Mouse (Mus musculus) CD4-positive naive resting alpha-beta T cell, adult 57 days (primary cell): Measurements from ENCODE around the gene Ireb2. TPM values are rescaled to one million over a fixed set of nuclear protein-coding genes. Genes with fewer than 3 reads are reported as not detected.

Experiments used
- total RNA-seq: library from RNA; stranded (reverse); gene quantifications from one replicate; pipeline ENCODE4 v1.2.4, GENCODE M21; 2023

The Ireb2 gene
- total RNA-seq = 36.5 TPM

DNA sequence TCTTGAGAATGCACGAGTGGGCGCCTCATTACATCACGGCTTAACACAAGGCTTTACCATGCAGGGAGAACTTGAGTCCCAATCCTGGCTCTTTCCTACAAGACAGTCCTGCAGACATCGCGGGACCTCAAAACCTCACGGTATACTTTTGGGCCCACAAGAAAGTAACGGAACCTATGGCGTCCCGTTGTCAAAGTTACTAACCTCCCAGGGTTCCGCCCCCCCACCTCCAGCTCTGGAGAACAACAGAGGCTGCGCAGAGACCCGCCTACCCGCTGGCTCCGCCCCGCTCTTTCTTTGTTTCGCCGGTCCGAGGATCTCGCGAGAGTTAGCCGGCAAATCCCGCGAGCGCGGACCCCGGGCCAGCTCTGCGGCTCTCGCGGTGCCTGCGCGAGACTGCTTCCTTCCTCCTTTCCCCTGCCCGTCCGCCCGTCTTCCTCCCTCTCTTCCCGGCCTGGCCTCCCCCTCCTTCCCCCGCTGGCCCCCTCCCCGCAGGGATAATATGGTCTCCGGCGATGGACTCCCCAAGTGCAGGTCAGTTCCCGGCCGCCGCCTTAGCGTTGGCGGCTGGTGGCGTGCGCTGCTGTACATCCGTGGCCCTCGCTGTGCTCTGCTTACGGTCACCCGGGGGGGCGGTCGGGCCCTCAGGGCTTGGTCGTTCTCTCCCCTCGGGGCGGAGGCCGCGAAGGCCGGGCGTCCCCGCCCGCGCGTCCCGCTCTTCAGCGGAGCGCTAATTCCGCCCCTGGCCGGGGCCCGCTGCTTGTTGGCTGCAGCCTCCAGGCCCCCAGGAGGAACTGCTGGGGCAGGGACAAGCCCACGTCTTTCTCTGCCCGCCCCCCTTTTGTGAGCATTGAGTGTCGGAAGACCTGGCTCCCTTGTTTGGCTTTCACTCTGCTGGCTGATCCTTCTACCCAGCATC is at the start of gene Ireb2:
Gene Ireb2, plus strand, starts transcription at position 427 of the 919 bp plus-strand sequence.

DNA sequence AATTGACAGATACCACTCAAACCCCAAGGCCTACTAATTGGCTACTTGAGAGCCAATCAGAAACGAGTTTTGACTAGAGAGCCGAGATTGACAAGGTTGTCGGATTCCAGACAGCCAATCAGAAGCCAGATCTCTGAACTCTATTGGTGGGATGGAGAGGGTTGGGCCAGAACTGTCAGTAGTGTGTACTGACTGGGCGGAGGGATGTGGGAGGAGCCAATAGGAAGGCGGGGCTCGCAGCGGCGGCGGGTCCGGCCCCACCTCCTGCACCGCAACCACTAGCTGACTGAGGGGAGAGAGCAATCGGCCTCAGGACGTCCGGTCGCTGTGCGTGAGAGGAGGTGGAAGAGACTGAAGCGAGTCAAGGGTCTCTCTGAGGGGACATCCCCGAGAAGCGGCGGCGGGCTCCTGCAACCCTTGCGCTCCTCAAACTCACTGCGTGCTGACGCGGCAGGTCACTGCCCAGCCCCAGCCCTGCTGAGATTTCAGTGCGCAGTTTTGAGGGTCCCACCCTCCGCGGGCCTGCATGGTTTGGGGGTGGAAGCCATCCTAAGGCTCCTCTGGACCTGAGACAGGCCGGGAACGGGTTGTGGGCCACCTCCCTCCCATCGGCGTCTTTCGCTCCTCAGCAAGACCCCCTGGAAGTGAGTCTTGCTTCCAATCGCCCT is 53.6 kb downstream of the Ireb2 start, which contains the start of gene Hykk:
Gene Hykk, plus strand, starts transcription at position 274 of the 668 bp plus-strand sequence.

DNA sequence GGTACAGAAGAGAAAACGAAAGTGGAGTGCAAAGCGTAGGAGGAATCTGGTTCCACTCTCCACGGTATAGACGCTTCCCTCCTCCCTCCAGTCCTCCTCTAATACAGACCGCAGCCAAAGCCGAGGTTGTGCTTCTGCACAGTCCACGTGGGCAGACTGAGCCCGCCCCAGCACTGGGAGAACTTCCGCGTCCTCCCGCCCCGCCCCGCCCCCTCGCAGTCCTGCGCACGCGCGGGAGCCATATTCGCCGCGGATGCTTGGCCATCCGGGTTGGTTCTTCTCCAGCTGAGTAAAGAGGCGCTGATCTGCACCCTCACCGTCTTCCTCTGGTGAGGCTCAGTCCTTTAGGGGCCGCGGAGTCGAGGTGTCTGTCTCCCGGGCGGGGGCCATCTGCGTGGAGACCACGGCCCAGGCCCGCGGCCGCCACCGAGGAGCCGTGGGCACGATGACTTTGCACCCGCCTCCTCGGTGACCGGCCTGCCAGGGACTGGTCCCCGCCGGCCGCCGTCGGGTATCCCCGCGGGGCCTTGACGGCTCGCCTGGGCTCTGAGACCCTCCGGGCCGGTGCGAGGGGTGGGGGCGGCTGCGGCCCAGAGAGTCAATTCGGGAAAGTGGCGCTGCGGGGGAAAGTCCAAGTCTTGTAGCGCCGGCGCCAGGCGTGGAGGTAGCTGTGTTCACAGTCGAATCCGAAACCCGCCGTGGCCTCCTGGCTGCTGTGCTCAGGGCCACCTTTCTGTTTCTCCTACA is 87.2 kb downstream of the Ireb2 start, which contains the start of the genes Psma4 and AY074887:
Gene Psma4, plus strand, starts transcription at position 216 of the 747 bp plus-strand sequence.
Gene AY074887, minus strand, starts transcription at position 424 of the 747 bp plus-strand sequence.

Other genes starting within 250 kb of the Ireb2 start
- gene Acsbg1, start 201.9 kb upstream of the Ireb2 start, total RNA-seq = 9.2 TPM
- 15.8 TPM for gene Dnaja4, start 164.9 kb upstream of the Ireb2 start, total RNA-seq
- gene Wdr61, start 129.3 kb upstream of the Ireb2 start, total RNA-seq = 46.5 TPM
- not detected for gene Crabp1, start 99.0 kb upstream of the Ireb2 start, total RNA-seq
- 1.5 TPM for gene Hykk, start 53.5 kb downstream of the Ireb2 start, total RNA-seq
- 102 TPM for gene Psma4, start 87.0 kb downstream of the Ireb2 start, total RNA-seq
- gene AY074887, start 87.2 kb downstream of the Ireb2 start, total RNA-seq = not detected
- gene Chrna5, start 117.1 kb downstream of the Ireb2 start, total RNA-seq = not detected
- not detected for gene Chrna3, start 162.8 kb downstream of the Ireb2 start, total RNA-seq
- 0.15 TPM for gene Chrnb4, start 185.0 kb downstream of the Ireb2 start, total RNA-seq